Mouse (Mus musculus): Measurements from ENCODE around the gene Dph2.

- TF ChIP-seq POLR2A (IDR thresholded peaks at IDR 0.05; ENCODE audit: extremely low read depth, insufficient read depth, low read length): no peak
- no peak for TF ChIP-seq CTCF (IDR thresholded peaks at IDR 0.05; ENCODE audit: low read depth, low read length)
Measured at GRCm38 (mm10) chr4:117845316-117845715, 46.5 kb downstream of the Dph2 start.
